Mouse (Mus musculus) heart, postnatal 4 days (tissue): ENCODE data around the gene Tnfsf11. TPM values are rescaled to one million over a fixed set of nuclear protein-coding genes. Genes with fewer than 3 reads are reported as not detected.

Experiments
- DNase-seq: peaks from one replicate; pipeline ENCODE4 v3.0.0; 2021
- total RNA-seq, 2 experiments: library from RNA; stranded (reverse); gene quantifications; 2 replicates each; pipeline ENCODE4 v1.2.3; 2021

The Tnfsf11 gene
- total RNA-seq, result not detected

DNA sequence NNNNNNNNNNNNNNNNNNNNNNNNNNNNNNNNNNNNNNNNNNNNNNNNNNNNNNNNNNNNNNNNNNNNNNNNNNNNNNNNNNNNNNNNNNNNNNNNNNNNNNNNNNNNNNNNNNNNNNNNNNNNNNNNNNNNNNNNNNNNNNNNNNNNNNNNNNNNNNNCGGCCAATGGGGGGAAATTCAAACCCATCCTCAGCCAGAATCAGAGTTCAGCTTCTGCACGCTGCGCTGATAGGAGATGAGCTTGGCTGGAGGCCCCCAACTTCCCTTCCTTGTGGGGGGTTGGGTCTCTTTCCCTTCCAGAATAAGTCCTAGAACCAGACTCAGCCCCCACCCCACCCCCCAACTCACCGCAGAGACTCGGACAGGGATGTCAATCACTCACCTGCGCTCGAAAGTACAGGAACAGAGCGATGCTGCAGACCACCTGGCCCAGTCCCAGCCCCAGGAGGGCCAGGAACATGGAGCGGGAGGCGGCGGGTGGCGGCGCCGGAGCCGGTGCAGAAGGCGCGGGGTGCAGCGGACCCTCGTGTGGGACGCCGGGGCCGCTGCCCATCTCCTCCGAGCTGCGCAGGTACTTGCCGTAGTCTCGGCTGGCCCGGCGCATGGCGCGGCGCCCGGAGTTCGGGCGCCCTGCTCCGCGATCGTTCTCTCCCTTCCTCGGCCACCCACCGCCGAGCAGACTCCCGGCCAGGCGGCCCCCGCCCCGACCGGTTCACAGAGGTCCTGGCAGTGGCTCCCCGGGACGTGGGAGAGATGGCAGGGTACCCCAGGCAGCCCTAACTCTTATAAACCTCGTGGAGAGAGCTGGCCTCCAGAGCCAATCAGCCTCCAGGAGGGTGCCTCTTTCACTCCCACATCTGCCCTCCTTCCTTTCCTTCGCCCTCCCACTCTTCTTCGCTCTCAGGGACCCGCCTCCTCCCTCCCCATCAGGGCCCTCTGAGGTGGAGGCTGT is at the start of gene Tnfsf11:
TSS of gene Tnfsf11 (minus strand) at position 758 of the 952 bp plus-strand sequence.
- peak; percentile 7 for DNase-seq

DNA sequence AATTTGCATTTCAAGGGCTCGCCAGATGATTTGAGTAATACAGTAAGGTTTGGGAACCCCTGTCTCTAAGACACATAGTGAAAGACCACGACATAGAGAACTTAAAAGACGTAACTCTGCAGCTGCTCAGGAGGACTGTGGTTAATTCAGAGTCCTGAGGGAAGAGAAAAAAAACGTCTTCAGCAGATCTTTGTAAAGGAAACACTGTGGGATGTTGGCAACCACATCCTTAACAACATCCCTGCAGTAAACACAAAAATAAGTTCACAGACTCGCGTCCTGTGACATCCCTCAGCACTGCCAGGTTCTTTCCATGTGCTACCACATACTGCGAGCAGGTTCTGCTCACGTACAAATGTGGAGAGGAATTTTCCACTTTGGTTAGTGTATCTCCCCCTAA is 48.9 kb upstream of the Tnfsf11 start:
- DNase-seq, result no peak

DNA sequence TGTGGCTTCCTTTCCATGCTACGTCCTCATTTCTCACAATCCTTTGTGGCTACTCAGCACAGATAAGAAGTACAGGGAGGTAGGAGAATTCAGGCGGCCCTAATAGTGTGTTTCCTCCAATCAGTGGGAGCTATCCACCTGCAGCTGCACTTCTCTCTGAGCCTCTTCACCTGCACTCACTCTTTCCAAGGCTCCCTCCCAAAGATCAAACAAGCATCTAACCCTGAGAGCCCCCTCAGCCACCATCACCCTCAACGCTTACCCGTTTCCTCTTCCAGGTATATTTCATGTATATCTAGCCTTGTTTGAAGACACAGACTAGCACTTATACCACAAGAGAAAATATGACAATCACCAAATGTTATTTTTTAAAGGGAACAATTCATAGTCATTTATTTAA is 47.5 kb upstream of the Tnfsf11 start:
- no peak for DNase-seq

- no peak for DNase-seq
Measured at GRCm38 (mm10) chr14:78352865-78353264, 45.0 kb upstream of the Tnfsf11 start.

DNA sequence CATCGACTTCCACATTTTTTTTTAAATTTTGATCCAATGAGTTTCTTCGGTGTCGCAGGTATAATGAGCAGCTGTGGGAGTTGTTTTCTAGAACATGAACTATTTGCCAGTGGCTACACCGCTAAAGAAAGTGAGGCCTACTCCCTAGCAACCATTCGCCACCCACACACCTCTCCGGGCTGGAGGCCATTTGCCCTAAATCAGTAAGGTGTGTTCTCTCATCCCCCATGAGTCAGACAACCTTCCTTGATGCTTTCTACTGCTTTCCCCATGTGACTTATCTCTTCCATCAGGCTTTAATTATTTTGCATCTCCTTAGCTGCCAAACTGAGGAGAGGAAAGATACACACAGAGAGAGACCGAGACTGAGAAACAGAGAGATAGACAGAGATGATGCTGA is 43.7 kb upstream of the Tnfsf11 start:
- no peak for DNase-seq

DNA sequence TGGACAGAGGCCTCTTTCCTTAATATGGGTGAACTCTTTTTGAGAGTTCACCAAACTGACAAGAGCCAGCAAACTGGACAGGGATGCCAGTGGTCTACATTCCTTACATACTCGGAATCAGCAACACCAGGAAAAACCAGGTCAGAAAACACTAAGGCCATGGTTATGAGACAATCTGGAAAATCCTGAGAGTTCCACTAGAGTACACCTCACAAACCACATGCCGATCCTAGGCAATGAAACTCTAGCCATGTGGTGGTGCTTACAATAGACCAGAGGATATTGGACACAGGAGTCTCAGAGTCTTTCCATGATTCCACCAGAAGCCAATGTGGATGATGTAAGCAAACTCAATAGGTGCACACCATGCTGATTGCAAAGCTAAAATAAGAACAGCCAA is 39.9 kb upstream of the Tnfsf11 start:
- no peak for DNase-seq

GRCm38 (mm10) chr14:78343007-78343406 is 35.2 kb upstream of the Tnfsf11 start:
- no peak for DNase-seq

- DNase-seq, result no peak
Measured at GRCm38 (mm10) chr14:78342146-78342545, 34.3 kb upstream of the Tnfsf11 start.

DNA sequence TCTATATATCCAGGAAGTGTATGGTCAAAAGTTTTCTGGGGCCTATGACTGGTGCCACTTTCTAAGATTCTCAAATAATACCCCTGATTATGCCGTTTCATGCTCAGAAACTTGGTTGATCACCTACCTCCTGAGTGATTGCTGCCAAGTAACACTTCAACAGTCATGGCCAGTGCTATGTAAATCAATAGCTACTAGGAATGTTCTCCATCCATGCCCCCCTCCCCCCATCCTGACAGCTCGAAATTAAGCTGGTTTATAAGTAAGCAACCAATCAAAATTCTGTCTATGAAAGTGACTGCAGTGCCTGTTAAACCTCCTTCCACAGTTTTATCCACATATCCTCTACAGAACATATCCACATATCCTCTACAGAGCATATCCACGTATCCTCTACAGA is 25.5 kb upstream of the Tnfsf11 start:
- no peak for DNase-seq

- no peak for DNase-seq
Measured at GRCm38 (mm10) chr14:78331368-78331767, 23.5 kb upstream of the Tnfsf11 start.

GRCm38 (mm10) chr14:78330576-78331300 is 22.9 kb upstream of the Tnfsf11 start:
- DNase-seq, result no peak

- peak; percentile 20 for DNase-seq
Measured at GRCm38 (mm10) chr14:78329765-78330451, 22.1 kb upstream of the Tnfsf11 start.

DNA sequence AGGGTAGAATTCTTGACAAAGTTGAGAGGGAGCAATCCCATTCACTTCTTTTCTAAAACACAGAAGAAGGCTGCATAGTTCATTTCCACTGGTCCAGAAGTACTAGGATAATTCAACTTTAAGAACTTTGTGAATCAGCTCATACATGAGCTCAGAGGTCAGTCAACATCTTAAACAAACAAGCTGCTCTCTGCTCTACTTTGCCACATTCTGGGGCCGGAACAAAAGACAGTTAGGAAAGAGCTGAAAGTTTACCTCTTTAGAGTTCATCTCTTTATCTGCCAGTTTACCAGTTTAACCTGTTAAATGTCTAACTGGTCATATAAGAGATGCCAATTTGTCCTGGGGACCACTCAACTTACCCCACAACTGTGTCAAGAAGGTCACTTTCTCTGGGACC is 15.5 kb upstream of the Tnfsf11 start:
- no peak for DNase-seq

DNA sequence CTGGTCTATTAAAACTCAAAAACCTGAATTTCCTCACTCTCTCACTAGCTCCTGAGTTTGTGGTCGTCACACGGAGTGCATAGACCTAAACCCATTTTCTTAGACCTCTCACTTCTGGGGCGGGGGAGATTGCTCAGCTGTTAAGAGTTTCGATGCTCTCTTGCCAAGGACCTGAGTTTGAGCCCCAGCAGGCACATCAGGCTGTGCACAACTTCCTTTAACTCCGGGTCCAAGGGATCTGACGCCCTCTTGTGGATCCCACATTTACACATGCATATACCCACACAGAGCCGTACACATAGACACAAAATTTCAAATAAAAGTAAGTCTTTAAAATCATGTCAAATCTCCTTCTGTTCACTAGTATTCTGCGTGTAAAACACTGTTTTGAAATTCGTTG is 15.1 kb upstream of the Tnfsf11 start:
- DNase-seq, result no peak

GRCm38 (mm10) chr14:78320248-78320647 is 12.4 kb upstream of the Tnfsf11 start:
- no peak for DNase-seq

GRCm38 (mm10) chr14:78319580-78319979 is 11.7 kb upstream of the Tnfsf11 start:
- no peak for DNase-seq

GRCm38 (mm10) chr14:78319000-78319399 is 11.2 kb upstream of the Tnfsf11 start:
- no peak for DNase-seq

- no peak for DNase-seq
Measured at GRCm38 (mm10) chr14:78317623-78318022, 9.8 kb upstream of the Tnfsf11 start.

GRCm38 (mm10) chr14:78300914-78301313 is 6.9 kb downstream of the Tnfsf11 start:
- DNase-seq, result no peak

DNA sequence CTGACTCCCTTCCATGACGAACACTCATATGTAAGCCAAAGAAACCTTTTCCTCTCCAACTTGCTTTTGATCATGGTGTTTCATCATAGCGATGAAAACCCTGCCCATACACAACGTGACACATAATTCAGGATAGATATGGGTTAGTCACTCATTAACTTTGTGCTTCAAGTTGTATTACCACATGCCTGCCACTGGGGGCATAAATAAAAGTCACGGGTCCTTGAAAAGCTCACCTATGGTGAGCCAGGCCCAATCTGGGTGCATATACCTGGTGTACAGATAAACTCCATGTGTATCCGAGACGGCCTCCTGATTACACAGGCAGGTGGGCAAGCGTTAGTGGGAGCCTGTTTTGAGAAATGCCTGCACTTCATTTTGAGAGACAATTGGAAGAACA is 15.2 kb downstream of the Tnfsf11 start:
- no peak for DNase-seq

GRCm38 (mm10) chr14:78289912-78290523 is 17.8 kb downstream of the Tnfsf11 start:
- DNase-seq, result no peak

GRCm38 (mm10) chr14:78288903-78289302 is 18.9 kb downstream of the Tnfsf11 start:
- DNase-seq, result no peak
